Mouse (Mus musculus) kidney, adult 2 months (tissue): ENCODE measurements around the gene Gm16253.

Experiments used
- CTCF ChIP-seq: fragments of 200-500 bp; conservative IDR thresholded peaks from 2 replicates; pipeline ENCODE4 v1.5.1; 2011; ENCODE audit warnings: low read depth, mild to moderate bottlenecking, control low read depth, low read length, moderate library complexity, mixed read lengths; ENCODE audit not compliant: insufficient read depth, insufficient read length
- POLR2A ChIP-seq: fragments of 200-500 bp; IDR thresholded peaks from one replicate; pipeline ENCODE4 v1.6.1; 2011; ENCODE audit warnings: low read depth, low read length, control low read depth

DNA sequence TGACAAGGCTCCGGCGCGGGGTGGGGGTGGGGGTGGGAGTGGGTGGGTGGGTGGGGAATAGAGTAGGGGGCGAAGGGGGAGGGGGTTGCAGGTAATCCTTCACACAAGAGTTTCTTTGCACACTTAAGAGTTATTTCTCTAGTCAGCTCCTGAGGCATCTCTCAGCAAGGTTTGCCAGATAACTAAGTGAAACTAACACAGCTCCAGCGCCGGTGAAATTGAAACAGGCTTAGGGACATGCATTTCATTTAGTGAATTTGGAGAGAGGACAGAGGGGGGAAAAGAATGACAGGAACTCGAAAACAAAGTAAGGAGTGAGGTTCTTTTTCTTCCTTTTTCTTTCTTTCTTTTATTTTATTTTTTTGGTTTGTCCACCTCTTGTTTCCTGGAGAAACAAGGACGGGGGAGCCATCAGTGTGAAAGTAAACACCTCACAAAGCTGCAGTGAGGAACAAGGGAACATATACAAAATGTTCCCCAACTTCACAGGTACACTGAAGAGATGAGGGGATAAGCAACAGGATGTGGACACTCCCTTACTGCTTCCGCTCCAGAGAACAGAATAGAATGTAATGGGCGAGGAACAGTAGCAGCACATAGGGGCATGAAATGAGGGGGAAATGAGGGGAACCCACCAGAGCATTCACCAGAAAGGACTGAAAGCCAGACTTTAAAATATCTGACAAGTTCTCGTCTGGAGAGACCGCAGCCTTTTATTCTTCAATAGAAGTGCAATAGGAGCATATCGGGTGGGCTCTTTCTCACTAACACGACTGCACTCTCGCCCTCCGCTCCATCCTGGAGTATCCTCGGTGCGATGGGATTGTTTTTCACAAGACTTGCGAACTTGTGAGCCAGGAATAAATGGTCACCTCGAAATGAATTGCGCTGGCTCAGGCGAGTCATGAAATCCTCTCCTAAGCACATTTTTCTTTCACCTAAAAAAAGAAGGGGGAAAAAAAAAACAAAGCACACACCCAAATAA, 19.8 kb upstream of the Gm16253 start:
- TF ChIP-seq CTCF (no peak), POLR2A (no peak)
